Mouse (Mus musculus) midbrain, embryonic 11.5 days (tissue): ENCODE measurements around the gene Ltbp1. TPM values are rescaled to one million over a fixed set of nuclear protein-coding genes. Genes with fewer than 3 reads are reported as not detected.

Experiments
- ATAC-seq: fragments of 200-750 bp; cut with Nextera tagmentation; 2 replicates; pipeline ENCODE4 v1.8.0; 2017; ENCODE audit warnings: moderate TSS enrichment, moderate library complexity; ENCODE audit not compliant: low FRiP score
- DNase-seq: peaks from one replicate; pipeline ENCODE4 v3.0.0; 2015; ENCODE audit warnings: low spot score; ENCODE audit errors: missing footprints
- H3K27ac ChIP-seq: fragments of 300-500 bp; sonication (generic); 2 replicates; pipeline ENCODE4 v1.5.1; 2014; ENCODE audit warnings: low read depth, low read length
- H3K27me3 ChIP-seq: fragments of 300-500 bp; sonication (generic); 2 replicates; pipeline ENCODE4 v1.6.1; 2014; ENCODE audit warnings: mild to moderate bottlenecking, low read length, moderate library complexity, mixed read lengths; ENCODE audit not compliant: control insufficient read depth, insufficient read depth
- H3K36me3 ChIP-seq: fragments of 300-500 bp; sonication (generic); 2 replicates; pipeline ENCODE4 v1.6.1; 2014; ENCODE audit warnings: mild to moderate bottlenecking, low read length, moderate library complexity, mixed read lengths; ENCODE audit not compliant: control insufficient read depth, insufficient read depth
- H3K4me1 ChIP-seq: fragments of 300-500 bp; sonication (generic); 2 replicates; pipeline ENCODE4 v1.6.1; 2014; ENCODE audit warnings: low read length; ENCODE audit not compliant: control insufficient read depth, insufficient read depth
- H3K4me2 ChIP-seq: fragments of 300-500 bp; sonication (generic); 2 replicates; pipeline ENCODE4 v1.6.1; 2014; ENCODE audit warnings: mild to moderate bottlenecking, moderate library complexity
- H3K4me3 ChIP-seq: fragments of 300-500 bp; sonication (generic); 2 replicates; pipeline ENCODE4 v1.5.1; 2014; ENCODE audit warnings: low read depth, low read length
- H3K9ac ChIP-seq: fragments of 300-500 bp; sonication (generic); 2 replicates; pipeline ENCODE4 v1.6.1; 2014; ENCODE audit warnings: low read length
- H3K9me3 ChIP-seq: fragments of 300-500 bp; sonication (generic); 2 replicates; pipeline ENCODE4 v1.6.1; 2016; ENCODE audit warnings: low read length; ENCODE audit not compliant: control insufficient read depth
- WGBS: fragments of 180-500 bp; shearing (Covaris S2); extraction: QIAGEN DNeasy Blood & Tissue Kit; methylation state at CpG from one replicate; pipeline ENCODE4 v1.1.7; 2014; 5-methylcytosine and 5-hydroxymethylcytosine counted together
- polyA plus RNA-seq: library from polyadenylated mRNA; unstranded; fragments of >200 nt; fragmentation: Nextera tagmentation; extraction: Ambion mirVana; gene quantifications from 2 replicates; pipeline ENCODE4 v1.2.1, GENCODE M21; 2014

The Ltbp1 gene
- polyA plus RNA-seq, 1 experiment from 2014 or later = 6.2 TPM

DNA sequence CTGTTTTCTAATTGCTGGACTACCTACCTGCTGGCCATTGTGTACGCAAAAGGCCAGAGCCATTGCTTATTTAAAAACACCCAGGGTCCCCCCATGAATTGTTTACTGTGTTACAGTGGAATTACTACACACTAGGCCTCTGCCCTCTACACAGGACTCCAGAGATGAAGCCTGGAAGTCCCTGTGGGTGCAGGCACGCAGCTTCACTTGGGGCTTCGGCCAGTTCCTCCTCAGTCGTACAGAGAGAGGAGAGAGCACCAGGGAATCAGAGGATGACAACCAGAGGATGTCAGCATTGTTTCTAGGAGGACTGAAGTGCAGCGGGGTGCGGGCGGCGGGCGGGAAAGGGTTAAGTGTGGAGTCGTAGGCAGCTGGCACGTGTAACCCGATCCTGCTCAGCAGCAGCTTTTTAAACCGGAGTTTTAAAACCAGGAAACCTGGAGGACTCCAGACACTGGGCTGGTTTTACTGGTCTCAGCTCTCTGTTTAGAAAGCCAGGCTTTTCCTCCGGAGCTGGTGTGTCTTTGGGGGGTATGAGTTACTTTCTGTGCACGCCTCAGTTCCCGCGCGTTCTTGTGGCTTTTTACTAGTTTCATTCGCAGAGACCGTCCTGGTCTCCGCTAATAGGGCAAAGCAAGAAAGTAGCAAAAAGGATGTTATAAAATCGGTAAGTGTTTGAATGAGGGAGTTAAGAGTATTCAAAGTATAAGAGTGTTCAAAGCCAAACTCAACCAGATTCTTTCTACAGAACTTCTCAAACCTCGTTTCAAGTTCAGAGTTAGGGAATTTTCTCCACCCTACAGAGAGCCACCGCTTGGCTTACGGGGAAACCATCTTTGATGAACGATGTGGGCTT lies 11.4 kb upstream of the Ltbp1 start:
- H3K36me3 ChIP-seq = no peaks in the 10 kb centered on the region
- DNase-seq = peak; percentile 97
- H3K9ac ChIP-seq = peak overlapping the region; percentile 51
- peak overlapping the region; percentile 17 for H3K4me3 ChIP-seq
- H3K4me2 ChIP-seq = peak overlapping the region; percentile 39
- ATAC-seq = peak; percentile 84
- H3K4me1 ChIP-seq = peaks cover 14% of the 10 kb centered on the region; the same call in 1 of the 2 replicates
- no peak overlapping the region; the same call in 1 of the 2 replicates for H3K27ac ChIP-seq
- no peaks in the 10 kb centered on the region for H3K27me3 ChIP-seq
- WGBS = 3% methylated on average over 26 of the region's 26 CpGs
- H3K9me3 ChIP-seq = no peaks in the 10 kb centered on the region

DNA sequence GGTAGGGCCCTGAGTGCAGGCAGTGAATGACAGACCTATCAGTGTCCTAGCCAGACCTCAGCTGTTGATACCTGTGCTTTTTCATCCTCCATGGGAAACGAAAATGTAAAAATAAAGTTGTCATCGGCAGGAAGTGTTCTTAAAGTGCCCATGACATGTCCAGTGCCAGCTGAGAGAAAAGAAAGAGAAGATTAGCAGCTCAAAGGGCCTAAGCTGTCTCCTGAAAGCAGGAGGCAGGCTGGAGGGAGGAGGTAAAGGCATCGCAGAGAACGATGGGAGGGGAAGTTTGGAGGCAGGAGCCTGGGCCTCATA lies 10.8 kb upstream of the Ltbp1 start:
- Histone ChIP-seq H3K9ac (peak overlapping the region; percentile 51), H3K27me3 (no peaks in the 10 kb centered on the region), H3K4me3 (peak overlapping the region; percentile 17), H3K9me3 (no peaks in the 10 kb centered on the region), H3K27ac (no peak overlapping the region; the same call in 1 of the 2 replicates), H3K4me2 (peak overlapping the region; percentile 39), H3K36me3 (no peaks in the 10 kb centered on the region), H3K4me1 (peaks cover 14% of the 10 kb centered on the region; the same call in 1 of the 2 replicates)
- ATAC-seq = peak; percentile 54
- WGBS = 0% methylated on average over 4 of the region's 4 CpGs
- peak; percentile 95 for DNase-seq

DNA sequence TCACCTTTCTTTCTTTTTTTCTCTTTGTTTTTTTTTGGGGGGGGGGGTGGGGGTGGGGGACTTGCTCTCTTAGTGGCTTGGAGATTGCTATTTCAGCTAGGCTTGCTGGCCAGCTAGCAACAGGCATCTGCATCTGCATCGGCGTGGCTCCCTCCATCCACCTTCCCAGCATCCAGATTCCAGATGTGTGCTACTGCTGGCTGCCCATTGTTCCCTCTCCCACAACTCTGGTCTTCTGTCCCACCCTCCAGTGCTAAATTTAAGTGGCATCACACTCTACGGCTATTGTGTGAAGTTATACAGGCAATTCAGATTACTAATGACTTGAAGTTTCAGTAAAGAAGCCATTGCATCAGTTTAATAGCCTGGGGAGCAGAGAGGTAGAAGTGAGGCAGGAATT lies 10.1 kb upstream of the Ltbp1 start:
- WGBS = 38% methylated on average over 3 of the region's 3 CpGs
- H3K9ac ChIP-seq = no peak overlapping the region
- no peaks in the 10 kb centered on the region for H3K27me3 ChIP-seq
- no peaks in the 10 kb centered on the region for H3K36me3 ChIP-seq
- no peak overlapping the region; the same call in 1 of the 2 replicates for H3K4me2 ChIP-seq
- H3K4me1 ChIP-seq = peaks cover 14% of the 10 kb centered on the region; the same call in 1 of the 2 replicates
- ATAC-seq (no peak), DNase-seq (no peak)
- no peaks in the 10 kb centered on the region for H3K9me3 ChIP-seq
- no peak overlapping the region for H3K27ac ChIP-seq
- H3K4me3 ChIP-seq = no peak overlapping the region

DNA sequence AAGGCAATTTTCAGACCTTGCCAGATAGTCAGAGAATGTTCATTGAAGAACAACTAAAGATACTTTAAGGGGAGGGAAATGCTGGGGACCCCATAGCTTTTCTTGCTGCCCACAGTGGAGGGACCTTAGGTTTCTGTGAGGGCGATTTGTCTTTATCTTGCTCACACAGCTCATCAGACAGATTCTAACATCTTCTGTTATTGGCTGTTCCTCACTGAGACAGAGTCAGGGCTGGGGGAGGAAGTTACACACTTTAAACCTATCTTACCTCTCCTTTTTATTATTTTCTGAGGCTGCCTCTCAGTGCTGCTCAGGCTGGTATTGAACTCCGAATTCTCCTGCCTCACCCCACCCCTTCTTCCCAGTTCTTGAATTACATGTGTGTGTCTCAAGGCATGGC lies 5.3 kb upstream of the Ltbp1 start:
- Histone ChIP-seq H3K9me3 (no peaks in the 10 kb centered on the region), H3K4me1 (peaks cover 2% of the 10 kb centered on the region; the same call in 1 of the 2 replicates), H3K27me3 (no peaks in the 10 kb centered on the region), H3K36me3 (no peaks in the 10 kb centered on the region), H3K4me3 (no peak overlapping the region), H3K9ac (no peak overlapping the region), H3K4me2 (no peak overlapping the region), H3K27ac (no peak overlapping the region)
- DNase-seq (no peak), ATAC-seq (no peak)
- 86% methylated on average over 2 of the region's 2 CpGs for WGBS

DNA sequence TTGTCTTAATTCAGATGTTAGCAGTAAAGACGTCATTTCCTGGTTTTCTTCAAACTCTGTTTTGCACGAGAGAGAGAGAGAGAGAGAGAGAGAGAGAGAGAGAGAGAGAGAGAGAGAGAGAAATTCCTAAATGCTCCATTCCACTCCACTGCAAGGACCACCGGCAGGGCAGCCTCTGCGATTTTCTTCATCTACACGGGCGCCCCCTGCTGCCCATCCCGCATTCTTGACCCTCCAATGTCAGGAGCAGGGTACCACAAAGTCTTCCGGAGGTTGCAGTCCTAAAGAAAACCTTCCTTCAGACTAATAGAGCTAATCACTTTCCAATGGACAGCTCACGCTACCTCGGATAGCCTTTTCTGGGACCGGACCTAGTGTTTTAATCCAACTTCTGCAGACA lies 548 bp upstream of the Ltbp1 start:
- peaks cover 8% of the 10 kb centered on the region for H3K4me1 ChIP-seq
- no peaks in the 10 kb centered on the region; the same call in 1 of the 2 replicates for H3K27me3 ChIP-seq
- H3K36me3 ChIP-seq = no peaks in the 10 kb centered on the region
- H3K4me2 ChIP-seq = peak overlapping the region; percentile 91
- DNase-seq (peak; percentile 98), ATAC-seq (peak; percentile 86)
- under 1% methylated on average over 11 of the region's 11 CpGs for WGBS
- no peaks in the 10 kb centered on the region for H3K9me3 ChIP-seq
- peak overlapping the region; percentile 59 for H3K4me3 ChIP-seq
- H3K27ac ChIP-seq = no peak overlapping the region
- H3K9ac ChIP-seq = peak overlapping the region; percentile 78; the same call in 1 of the 2 replicates

DNA sequence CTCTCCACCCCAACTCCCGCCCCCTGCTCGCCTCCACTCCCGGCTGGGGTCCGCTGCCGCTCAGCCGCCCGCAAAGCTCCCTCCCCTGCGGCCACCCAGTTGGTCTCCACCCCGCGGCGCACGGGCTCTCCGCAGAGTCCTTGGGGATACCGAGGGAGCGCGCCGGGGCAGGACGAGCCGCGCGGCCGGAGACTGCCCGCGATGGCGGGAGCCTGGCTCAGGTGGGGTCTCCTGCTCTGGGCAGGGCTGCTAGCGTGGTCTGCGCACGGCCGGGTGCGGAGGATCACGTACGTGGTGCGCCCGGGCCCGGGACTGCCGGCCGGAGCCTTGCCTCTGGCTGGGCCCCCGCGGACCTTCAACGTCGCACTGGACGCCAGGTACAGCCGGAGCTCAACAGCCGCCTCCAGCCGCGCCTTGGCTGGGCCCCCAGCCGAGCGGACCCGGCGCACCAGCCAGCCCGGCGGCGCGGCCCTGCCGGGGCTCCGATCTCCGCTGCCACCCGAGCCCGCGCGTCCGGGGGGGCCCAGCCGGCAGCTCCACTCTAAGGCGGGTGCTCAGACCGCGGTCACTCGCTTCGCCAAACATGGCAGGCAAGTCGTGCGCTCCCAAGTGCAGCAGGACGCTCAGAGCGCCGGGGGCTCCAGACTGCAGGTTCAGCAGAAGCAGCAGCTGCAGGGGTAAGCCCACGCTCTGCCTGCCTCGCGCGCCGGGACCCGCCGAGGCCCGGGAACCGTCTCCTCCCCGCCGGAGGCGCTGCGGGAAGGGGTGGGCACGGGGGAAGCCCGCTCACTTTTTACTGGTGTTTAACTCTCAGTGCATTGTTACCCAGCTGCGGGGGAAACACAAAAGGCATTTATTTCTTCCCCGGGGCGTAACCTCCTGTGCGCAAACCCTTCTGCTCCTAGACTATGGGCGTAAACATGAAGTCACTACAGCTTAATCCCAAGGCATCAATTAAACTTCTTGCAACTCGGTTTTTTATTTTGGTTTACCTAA lies 615 bp downstream of the Ltbp1 start:
- H3K4me3 ChIP-seq = peak overlapping the region; percentile 59
- H3K4me1 ChIP-seq = peaks cover 8% of the 10 kb centered on the region
- WGBS = under 1% methylated on average over 89 of the region's 94 CpGs
- H3K9me3 ChIP-seq = no peaks in the 10 kb centered on the region
- ATAC-seq (peak; percentile 73), DNase-seq (peak; percentile 97)
- H3K4me2 ChIP-seq = peak overlapping the region; percentile 91
- H3K9ac ChIP-seq = peak overlapping the region; percentile 78
- no peaks in the 10 kb centered on the region for H3K36me3 ChIP-seq
- H3K27ac ChIP-seq = peak overlapping the region; percentile 41
- no peaks in the 10 kb centered on the region; the same call in 1 of the 2 replicates for H3K27me3 ChIP-seq

DNA sequence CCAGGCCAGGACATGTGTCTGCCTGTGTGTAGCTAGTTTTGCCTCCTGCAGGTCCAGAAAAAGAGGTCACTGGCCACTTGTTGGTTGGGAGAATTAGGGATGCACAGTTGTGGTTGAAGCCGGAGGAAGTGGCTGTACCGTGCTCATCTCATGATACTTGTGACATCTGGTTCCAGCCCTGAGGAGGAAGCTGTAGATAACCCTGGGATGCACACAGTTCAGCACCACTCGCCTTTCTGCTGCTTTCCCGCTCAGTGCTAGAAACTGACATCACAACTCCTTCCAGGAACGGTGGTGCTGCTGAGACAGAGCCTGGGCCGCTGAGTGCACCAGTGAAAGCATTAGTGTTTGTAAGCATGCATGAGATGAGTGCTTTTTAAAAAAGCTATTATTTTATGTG lies 5.6 kb downstream of the Ltbp1 start:
- Histone ChIP-seq H3K36me3 (no peaks in the 10 kb centered on the region), H3K4me2 (no peak overlapping the region), H3K27ac (no peak overlapping the region), H3K27me3 (no peaks in the 10 kb centered on the region; the same call in 1 of the 2 replicates), H3K4me3 (no peak overlapping the region), H3K4me1 (peaks cover 8% of the 10 kb centered on the region), H3K9me3 (no peaks in the 10 kb centered on the region), H3K9ac (no peak overlapping the region)
- DNase-seq (no peak), ATAC-seq (no peak)
- 90% methylated on average over 6 of the region's 6 CpGs for WGBS

DNA sequence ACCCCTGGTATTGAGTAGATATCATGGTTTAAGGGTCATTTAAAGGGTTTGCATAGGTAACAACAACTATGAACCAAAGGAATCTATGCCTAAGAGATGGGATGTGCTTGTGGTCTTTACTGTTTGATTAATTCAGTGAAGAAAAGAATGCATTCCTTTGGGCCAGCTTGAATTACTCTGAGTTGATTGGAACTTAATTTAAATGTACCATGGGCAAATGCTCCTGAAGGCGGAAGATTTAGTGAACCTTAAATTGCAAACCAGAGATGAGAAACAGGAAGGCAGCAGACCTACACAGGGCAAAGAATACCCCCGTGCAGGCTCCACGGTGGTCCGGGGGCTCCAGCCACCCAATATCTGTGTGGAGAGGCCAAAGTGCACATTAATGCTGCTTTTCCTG lies 7.8 kb downstream of the Ltbp1 start:
- WGBS = 80% methylated on average over 4 of the region's 4 CpGs
- ATAC-seq (no peak), DNase-seq (peak; percentile 75)
- Histone ChIP-seq H3K4me2 (no peak overlapping the region), H3K4me1 (no peaks in the 10 kb centered on the region), H3K27me3 (no peaks in the 10 kb centered on the region), H3K27ac (no peak overlapping the region), H3K9ac (no peak overlapping the region), H3K4me3 (no peak overlapping the region), H3K9me3 (no peaks in the 10 kb centered on the region), H3K36me3 (no peaks in the 10 kb centered on the region)
